In genomic region chr4:57561055-57561454, GRCm38 (mm10) we compare ENCODE assay signal across 9 mouse cellular contexts. TPM values are rescaled to one million over a fixed set of nuclear protein-coding genes. Genes with fewer than 3 reads are reported as not detected.
A peak's percentile ranks its signal among the peaks of the same experiment; 100 is the strongest.
DNase-seq lines count a peak whose midpoint lies in the region; ATAC-seq and TF ChIP-seq lines count a peak whose summit lies in the region.
"Had no signal": no experiment of that assay in that cellular context is flagged by ENCODE, and none has a peak within 500 bp of the region (broad histone marks: within the 10 kb centered on the region; RNA-seq: fewer than 3 reads in every experiment).

No protein-coding gene starts in this region.

- no peaks in the 10 kb centered on the region for H3K9me3 ChIP-seq in forebrain, embryonic 15.5 days
- no peaks in the 10 kb centered on the region for H3K9me3 ChIP-seq in intestine, postnatal 0 days (ENCODE audit: control insufficient read depth)
- H3K9me3 ChIP-seq: hindbrain, embryonic 15.5 days had no signal

- TF ChIP-seq CTCF in intestine, postnatal 0 days (IDR thresholded peaks at IDR 0.05; ENCODE audit: low read depth), result 0 out of 2 replicates have a peak, but pooled peaks have one; percentile 10

- DNase-seq in gastrocnemius, adult 18-20 months (ENCODE audit: low spot score), result peak; percentile 3
- no peak for DNase-seq in gastrocnemius, postnatal 36 days
- DNase-seq in lung, postnatal 36 days, result peak; percentile 44
- no peak for DNase-seq in retina, postnatal 1 day
- no peak for DNase-seq in cerebellum, postnatal 4 days (ENCODE audit: low spot score in 2 of 2)

- no peak overlapping the region for H3K27ac ChIP-seq in forebrain, embryonic 15.5 days (replicated peaks)
- H3K27ac ChIP-seq in intestine, postnatal 0 days (ENCODE audit: low read depth, low read length), result peak overlapping the region; percentile 35; the same call in 1 of the 2 replicates
- H3K27ac ChIP-seq: hindbrain, embryonic 15.5 days had no signal

- no peaks in the 10 kb centered on the region for H3K27me3 ChIP-seq in forebrain, embryonic 15.5 days
- no peaks in the 10 kb centered on the region for H3K27me3 ChIP-seq in intestine, postnatal 0 days (replicated peaks; ENCODE audit: control insufficient read depth, insufficient read depth, low read length)
- H3K27me3 ChIP-seq: hindbrain, embryonic 15.5 days had no signal

- H3K36me3 ChIP-seq in forebrain, embryonic 15.5 days, result no peaks in the 10 kb centered on the region
- H3K36me3 ChIP-seq in intestine, postnatal 0 days (ENCODE audit: control insufficient read depth, insufficient read depth), result no peaks in the 10 kb centered on the region
- H3K36me3 ChIP-seq: hindbrain, embryonic 15.5 days had no signal

- H3K4me2 ChIP-seq in forebrain, embryonic 15.5 days (replicated peaks), result no peak overlapping the region
- H3K4me2 ChIP-seq in intestine, postnatal 0 days (replicated peaks; ENCODE audit: low read depth), result no peak overlapping the region
- H3K4me2 ChIP-seq: hindbrain, embryonic 15.5 days had no signal

- H3K9ac ChIP-seq in forebrain, embryonic 15.5 days (replicated peaks), result no peak overlapping the region
- H3K9ac ChIP-seq in intestine, postnatal 0 days (ENCODE audit: low read depth, low read length), result no peak overlapping the region
- H3K9ac ChIP-seq: hindbrain, embryonic 15.5 days had no signal

- peaks cover 7% of the 10 kb centered on the region; the same call in 1 of the 2 replicates for H3K4me1 ChIP-seq in forebrain, embryonic 15.5 days
- no peaks in the 10 kb centered on the region for H3K4me1 ChIP-seq in intestine, postnatal 0 days (replicated peaks; ENCODE audit: control insufficient read depth, insufficient read depth, low read length)
- H3K4me1 ChIP-seq: hindbrain, embryonic 15.5 days had no signal

- no peak overlapping the region for H3K4me3 ChIP-seq in forebrain, embryonic 15.5 days
- no peak overlapping the region for H3K4me3 ChIP-seq in intestine, postnatal 0 days (ENCODE audit: low read depth, low read length)
- H3K4me3 ChIP-seq: hindbrain, embryonic 15.5 days had no signal

- intact Hi-C loops in gastrocnemius, postnatal 36 days (cut with DNase I), result no loop called here

- WGBS in forebrain, embryonic 15.5 days, result 53% methylated on average over 6 of the region's 6 CpGs
- WGBS in intestine, postnatal 0 days, result 58% methylated on average over 6 of the region's 6 CpGs

- ATAC-seq in forebrain, embryonic 15.5 days (replicated peaks), result peak; percentile 64
- no peak for ATAC-seq in intestine, postnatal 0 days
- ATAC-seq in megakaryocyte progenitor cell, adult 5-6 weeks (replicated peaks; ENCODE audit: poor library complexity), result no peak

RNA-seq across cellular contexts. Expression of gene Pakap, which starts 6.9 kb away (rescaled TPM):
- 1 to 10 TPM; 2.8 to 4.8 TPM for total RNA-seq in gastrocnemius, adult 18-20 months (2021)
- 1 to 10 TPM; 3.9 to 6.6 TPM for total RNA-seq in gastrocnemius, postnatal 36 days (2021)
- 5.8 and 6.2 TPM in 2 replicates for polyA plus RNA-seq in forebrain, embryonic 15.5 days (2015; fragmentation: Nextera tagmentation; extraction: Ambion mirVana)
- 8.5 and 8.6 TPM in 2 replicates for polyA plus RNA-seq in intestine, postnatal 0 days (2015; fragmentation: Nextera tagmentation; extraction: Ambion mirVana)
- total RNA-seq in megakaryocyte progenitor cell, adult 5-6 weeks (2015), result not detected in 2 replicates
- total RNA-seq in megakaryocyte progenitor cell, adult 5-6 weeks (2017), result not detected in 2 replicates

Comparison
In these comparisons a context has a peak if more than half of its experiments do, and no peak if none do; other contexts are left out.
1. DNase-seq: peak in gastrocnemius, adult 18-20 months (single experiment) and lung, postnatal 36 days (single experiment); none in gastrocnemius, postnatal 36 days (0 of 2), retina, postnatal 1 day (single experiment) and cerebellum, postnatal 4 days (0 of 2).